Mouse (Mus musculus) CH12.LX (cell line): ENCODE data around the gene Brd3. TPM values are rescaled to one million over a fixed set of nuclear protein-coding genes. Genes with fewer than 3 reads are reported as not detected.
"Not testable (repeated sequence)": the region's sequence is repeated elsewhere in the genome, so short reads cannot be mapped to it uniquely, and the experiment has no call there.

Experiments
- DNase-seq: peaks from one replicate; pipeline ENCODE4 v3.0.0-alpha.2; 2013; ENCODE audit errors: extremely low read depth
- H3K27ac ChIP-seq: 2 replicates; pipeline ENCODE4 v1.5.1; 2012; ENCODE audit warnings: low read depth, mild to moderate bottlenecking, control low read depth, moderate library complexity; ENCODE audit not compliant: insufficient read depth
- H3K27me3 ChIP-seq: replicated peaks from 2 replicates; pipeline ENCODE3; 2012; ENCODE audit warnings: inconsistent platforms
- H3K36me3 ChIP-seq, 2 experiments: replicated peaks in 1 of 2; 2 replicates each; pipeline versions ENCODE3 to v1.6.1; 2012; ENCODE audit warnings: inconsistent platforms in 1 of 2, low read length in 1 of 2, mild to moderate bottlenecking in 1 of 2, mixed read lengths in 1 of 2, moderate library complexity in 1 of 2; ENCODE audit not compliant: control insufficient read depth in 1 of 2, insufficient read depth in 1 of 2
- H3K4me1 ChIP-seq, 2 experiments: 2 replicates each; pipeline ENCODE4 v1.6.1; 2012; ENCODE audit warnings: inconsistent platforms in 1 of 2, moderate library complexity in 1 of 2; ENCODE audit not compliant: insufficient read depth in 2 of 2, control insufficient read depth in 1 of 2
- H3K4me2 ChIP-seq: 2 replicates; pipeline ENCODE4 v1.6.1; 2012; ENCODE audit warnings: low read depth, mild to moderate bottlenecking, control low read depth; ENCODE audit not compliant: poor library complexity, insufficient read depth, severe bottlenecking
- H3K4me3 ChIP-seq, 3 experiments: fragments of 150-350 bp in 1 of 3; sonication (generic) in 1 of 3; replicated peaks in 1 of 3; 2 replicates each; pipeline versions ENCODE3 to v1.5.1; 2011 to 2012; ENCODE audit warnings: low read depth in 2 of 3, low read length in 2 of 3, mild to moderate bottlenecking in 2 of 3, moderate library complexity in 2 of 3, control low read depth in 1 of 3, improper control_type of control experiment in 1 of 3, inconsistent platforms in 1 of 3, mixed read lengths in 1 of 3; ENCODE audit not compliant: poor library complexity in 1 of 3
- H3K79me2 ChIP-seq: replicated peaks from 2 replicates; pipeline ENCODE4 v1.6.1; 2012; ENCODE audit warnings: mild to moderate bottlenecking, moderate library complexity; ENCODE audit not compliant: control insufficient read depth, poor library complexity, insufficient read depth, severe bottlenecking; ENCODE audit errors: extremely low read depth
- H3K9ac ChIP-seq: 2 replicates; pipeline ENCODE4 v1.6.1; 2012; ENCODE audit warnings: low read depth, mild to moderate bottlenecking, control low read depth, moderate library complexity; ENCODE audit not compliant: insufficient read depth
- H3K9me3 ChIP-seq: replicated peaks from 2 replicates; pipeline ENCODE3; 2012; ENCODE audit warnings: low read length, inconsistent platforms, mixed read lengths
- BHLHE40 ChIP-seq: IDR thresholded peaks from 2 replicates; pipeline ENCODE4 v1.6.1; 2011; ENCODE audit warnings: mild to moderate bottlenecking, low read depth, low read length, improper control_type of control experiment
- CHD1 ChIP-seq: IDR thresholded peaks from 2 replicates; pipeline ENCODE4 v1.6.1; 2012; ENCODE audit warnings: low read depth, low read length, improper control_type of control experiment, inconsistent platforms
- CTCF ChIP-seq, 2 experiments: IDR thresholded peaks in 1 of 2; conservative IDR thresholded peaks in 1 of 2; 2 replicates each; pipeline ENCODE4 v1.5.1; 2011 to 2012; ENCODE audit warnings: low read depth in 2 of 2, low read length in 2 of 2, improper control_type of control experiment in 1 of 2, inconsistent platforms in 1 of 2, mild to moderate bottlenecking in 1 of 2, moderate library complexity in 1 of 2
- E2F4 ChIP-seq: IDR thresholded peaks from 2 replicates; pipeline ENCODE4 v1.6.1; 2011; ENCODE audit warnings: low read depth, low read length, improper control_type of control experiment; ENCODE audit not compliant: insufficient replicate concordance
- ELF1 ChIP-seq: IDR thresholded peaks from 2 replicates; pipeline ENCODE4 v1.6.1; 2014; ENCODE audit warnings: low read depth, mild to moderate bottlenecking, inconsistent platforms, low read length, improper control_type of control experiment
- ETS1 ChIP-seq: conservative IDR thresholded peaks from 2 replicates; pipeline ENCODE4 v1.6.1; 2012; ENCODE audit warnings: low read depth, mild to moderate bottlenecking, inconsistent platforms, low read length, improper control_type of control experiment, moderate library complexity
- IRF4 ChIP-seq: IDR thresholded peaks from 2 replicates; pipeline ENCODE4 v1.6.1; 2014; ENCODE audit warnings: low read depth, mild to moderate bottlenecking, inconsistent platforms, low read length, improper control_type of control experiment
- KAT2A ChIP-seq: IDR thresholded peaks from 2 replicates; pipeline ENCODE4 v1.6.1; 2012; ENCODE audit warnings: low read length, improper control_type of control experiment, inconsistent platforms; ENCODE audit not compliant: insufficient replicate concordance
- MAFK ChIP-seq: IDR thresholded peaks from 2 replicates; pipeline ENCODE4 v1.6.1; 2011; ENCODE audit warnings: low read length, improper control_type of control experiment; ENCODE audit not compliant: insufficient replicate concordance
- NRF1 ChIP-seq: IDR thresholded peaks from 2 replicates; pipeline ENCODE4 v1.6.1; 2014; ENCODE audit warnings: low read depth, mild to moderate bottlenecking, inconsistent platforms, low read length, improper control_type of control experiment, moderate library complexity
- PAX5 ChIP-seq: IDR thresholded peaks from 2 replicates; pipeline ENCODE4 v1.6.1; 2012; ENCODE audit warnings: low read length, inconsistent platforms, mixed read lengths
- RAD21 ChIP-seq: IDR thresholded peaks from 2 replicates; pipeline ENCODE4 v1.6.1; 2011; ENCODE audit warnings: low read depth, mild to moderate bottlenecking, low read length, improper control_type of control experiment, moderate library complexity
- RCOR1 ChIP-seq: conservative IDR thresholded peaks from 2 replicates; pipeline ENCODE4 v1.6.1; 2012; ENCODE audit warnings: low read depth, mild to moderate bottlenecking, inconsistent platforms, low read length, improper control_type of control experiment
- SMC3 ChIP-seq: IDR thresholded peaks from 2 replicates; pipeline ENCODE4 v1.6.1; 2011; ENCODE audit warnings: low read depth, low read length, improper control_type of control experiment
- TBP ChIP-seq: conservative IDR thresholded peaks from 2 replicates; pipeline ENCODE4 v1.6.1; 2011; ENCODE audit warnings: low read depth, low read length, improper control_type of control experiment
- USF1 ChIP-seq: IDR thresholded peaks from 2 replicates; pipeline ENCODE4 v1.6.1; 2014; ENCODE audit warnings: low read depth, mild to moderate bottlenecking, inconsistent platforms, low read length, improper control_type of control experiment
- ZC3H11A ChIP-seq: IDR thresholded peaks from 2 replicates; pipeline ENCODE4 v1.6.1; 2012; ENCODE audit warnings: low read depth, mild to moderate bottlenecking, inconsistent platforms, low read length, improper control_type of control experiment
- ZMIZ1 ChIP-seq: IDR thresholded peaks from 2 replicates; pipeline ENCODE4 v1.6.1; 2012; ENCODE audit warnings: low read depth, mild to moderate bottlenecking, inconsistent platforms, low read length, improper control_type of control experiment
- dilution Hi-C: fragments of 300-500 bp; cut with MboI; formaldehyde crosslinking; loops from 2 replicates; pipeline ENCODE4 v1.14.3; 2020; ENCODE audit warnings: low sequenced_read_pairs; ENCODE audit not compliant: extremely low pct_unique_long_range_greater_than_20kb, extremely low pct_ligation_motif_present
- in situ Hi-C: fragments of 300-500 bp; cut with MboI; formaldehyde crosslinking; loops from 3 replicates; pipeline ENCODE4 v1.14.3; 2019; ENCODE audit warnings: low sequenced_read_pairs, low pct_ligation_motif_present, low pct_unique_long_range_greater_than_20kb, mixed read lengths
- polyA plus RNA-seq: library from polyadenylated mRNA; unstranded; fragments of >175 nt; gene quantifications from 2 replicates; pipeline ENCODE4 v1.2.1, GENCODE M21; 2012; ENCODE audit warnings: low read depth; ENCODE audit not compliant: insufficient read length
- total RNA-seq, 2 experiments: library from RNA; depleted of rRNA; stranded (reverse); fragments of 300-350 nt in 1 of 2; fragments of >200 nt in 1 of 2; gene quantifications; 2 replicates each; pipeline ENCODE4 v1.2.3; 2012 to 2014

Gene Brd3
- total and polyA plus RNA-seq, 3 experiments = 2.5 to 17.1 (median 6.6) TPM

GRCm38 (mm10) chr2:27539336-27539735 is 31.9 kb upstream of the Brd3 start:
- H3K4me1 ChIP-seq = peaks cover 5 to 16% of the 10 kb centered on the region in 2 experiments; a peak in 3 of 4 replicates
- in situ Hi-C loops = no loop called here
- no peak overlapping the region for H3K27ac ChIP-seq
- dilution Hi-C loops = no loop called here
- no peaks in the 10 kb centered on the region for H3K79me2 ChIP-seq
- H3K9ac ChIP-seq = peak overlapping the region; percentile 35; the same call in 1 of the 2 replicates
- peak overlapping the region; percentile 8 to 42 (median 13) for H3K4me3 ChIP-seq
- H3K4me2 ChIP-seq = peak overlapping the region; percentile 64
- DNase-seq = no peak
- H3K36me3 ChIP-seq = peaks cover 15 to 35% of the 10 kb centered on the region in 2 experiments
- H3K9me3 ChIP-seq = no peaks in the 10 kb centered on the region
- TF ChIP-seq MAFK = no peak
- no peak for TF ChIP-seq SMC3
- TF ChIP-seq KAT2A = no peak
- TF ChIP-seq BHLHE40 = no peak
- no peak for TF ChIP-seq RAD21
- TF ChIP-seq USF1 = no peak
- no peak for TF ChIP-seq RCOR1
- no peak for TF ChIP-seq E2F4
- TF ChIP-seq CHD1 = no peak
- TF ChIP-seq PAX5 = no peak
- no peak for TF ChIP-seq ETS1
- no peak for TF ChIP-seq IRF4
- no peak for TF ChIP-seq ZMIZ1
- TF ChIP-seq NRF1 = no peak
- TF ChIP-seq ZC3H11A = no peak
- no peak for TF ChIP-seq ELF1
- no peak for TF ChIP-seq CTCF (conservative IDR thresholded peaks at IDR 0.05 in 1 of 2, IDR thresholded peaks at IDR 0.05 in 1 of 2; ENCODE audit: low read depth in 2 of 2, low read length in 2 of 2)
- TF ChIP-seq, all 38 proteins: peak for 0
- H3K27me3 ChIP-seq = no peaks in the 10 kb centered on the region

DNA sequence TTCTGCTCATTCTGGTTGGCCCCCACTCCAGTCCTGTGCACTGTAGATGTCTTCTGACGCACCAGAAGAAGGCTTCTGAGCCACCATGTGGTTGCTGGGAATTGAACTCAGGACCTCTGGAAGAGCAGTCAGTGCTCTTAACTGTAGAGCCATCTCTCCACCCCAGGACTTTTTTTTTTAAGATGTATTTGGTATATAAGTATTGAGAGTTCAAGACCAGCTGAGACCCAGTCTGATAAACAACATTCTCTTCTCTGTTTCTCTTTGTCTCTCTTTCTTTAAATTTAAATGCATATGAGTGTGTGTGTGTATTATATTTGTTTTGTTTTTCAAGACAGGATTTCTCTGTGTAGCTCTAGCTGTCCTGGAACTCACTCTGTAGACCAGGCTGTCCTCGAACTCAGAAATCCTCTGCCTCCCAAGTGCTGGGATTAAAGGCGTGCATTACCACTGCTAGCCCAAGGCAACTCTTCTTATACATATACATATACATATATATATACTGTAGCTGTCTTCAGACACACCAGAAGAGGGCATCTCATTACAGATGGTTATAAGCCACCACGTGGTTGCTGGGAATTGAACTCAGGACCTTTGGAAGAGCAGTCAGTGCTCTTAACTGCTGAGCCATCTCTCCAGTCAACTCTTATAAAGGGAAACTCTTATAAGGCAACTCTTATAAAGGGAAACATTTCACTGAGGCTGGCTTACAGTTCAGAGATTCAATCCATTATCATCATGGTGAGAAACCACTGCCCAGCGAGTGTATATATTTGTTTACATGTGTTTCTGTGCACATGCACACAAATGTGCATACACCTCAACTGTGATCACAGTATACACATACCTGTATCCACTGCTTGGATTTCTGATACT is 31.2 kb upstream of the Brd3 start:
- H3K27ac ChIP-seq, H3K27me3 ChIP-seq, in situ Hi-C loops, dilution Hi-C loops, H3K79me2 ChIP-seq, H3K9me3 ChIP-seq: not testable (repeated sequence)
- DNase-seq = peak; percentile 18
- Histone ChIP-seq H3K9ac (peak overlapping the region; percentile 35; the same call in 1 of the 2 replicates), H3K4me2 (peak overlapping the region; percentile 64), H3K36me3 (peaks cover 22 to 40% of the 10 kb centered on the region in 2 experiments), H3K4me1 (peaks cover 5 to 16% of the 10 kb centered on the region in 2 experiments; a peak in 3 of 4 replicates), H3K4me3 (peak overlapping the region in 1 of 3 experiments; percentile 42)
- TF ChIP-seq TBP (peak; percentile 92), ELF1 (0 out of 2 replicates have a peak, but pooled peaks have one; percentile 23)
